Mouse (Mus musculus): ENCODE results near the gene Wdr95.

DNA sequence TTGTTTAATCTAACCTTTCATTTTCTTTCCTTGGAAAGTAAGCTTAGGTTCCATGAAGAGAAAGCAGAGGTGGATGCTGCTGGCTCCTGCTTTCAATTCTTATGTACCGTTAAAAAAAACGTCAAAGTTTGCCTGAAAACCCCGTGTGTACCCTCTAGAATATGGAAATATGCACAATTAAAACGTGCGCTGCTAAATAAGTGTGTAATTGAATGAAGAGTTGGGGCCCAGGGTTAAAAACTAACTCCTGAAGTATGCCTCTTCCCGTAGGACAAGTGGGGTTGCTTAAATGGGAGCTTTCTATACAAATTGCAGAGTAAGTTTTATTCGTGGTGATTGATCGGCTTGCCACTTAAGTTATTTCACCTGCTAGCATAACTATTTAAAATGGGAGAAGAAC is 108.8 kb downstream of the Wdr95 start:
- TF ChIP-seq POLR2A (IDR thresholded peaks at IDR 0.05; ENCODE audit: control insufficient read depth in 1 of 2, insufficient read depth in 1 of 2, low read depth in 1 of 2, low read length in 2 of 2, poor library complexity in 1 of 2), result no peak
- no peak for TF ChIP-seq CHD1 (IDR thresholded peaks at IDR 0.05; ENCODE audit: low read depth, low read length)
- TF ChIP-seq MAFK (IDR thresholded peaks at IDR 0.05; ENCODE audit: borderline replicate concordance, low read depth, low read length), result no peak
- TF ChIP-seq RAD21 (IDR thresholded peaks at IDR 0.05; ENCODE audit: low read depth, low read length), result no peak
- no peak for TF ChIP-seq UBTF (IDR thresholded peaks at IDR 0.05; ENCODE audit: borderline replicate concordance, insufficient read depth, low read depth, low read length)
- TF ChIP-seq EP300 (IDR thresholded peaks at IDR 0.05; ENCODE audit: low read depth in 1 of 2, low read length in 2 of 2), result no peak
- TF ChIP-seq USF2 (IDR thresholded peaks at IDR 0.05; ENCODE audit: borderline replicate concordance in 1 of 2, insufficient read depth in 1 of 2, low read depth in 1 of 2, low read length in 2 of 2), result no peak
- no peak for TF ChIP-seq MAZ (IDR thresholded peaks at IDR 0.05; ENCODE audit: low read depth, low read length)

Measured in MEL (cell line).